Mouse (Mus musculus) liver, embryonic 12.5 days (tissue): ENCODE measurements around the gene Itgb1. TPM values are rescaled to one million over a fixed set of nuclear protein-coding genes. Genes with fewer than 3 reads are reported as not detected.

Experiments used
- ATAC-seq: fragments of 200-750 bp; cut with Nextera tagmentation; 2 replicates; pipeline ENCODE4 v1.8.0; 2017; ENCODE audit warnings: moderate number of reproducible peaks, mild to moderate bottlenecking, moderate library complexity
- H3K27ac ChIP-seq: fragments of 300-500 bp; sonication (generic); 2 replicates; pipeline ENCODE4 v1.5.1; 2016; ENCODE audit warnings: mild to moderate bottlenecking
- H3K27me3 ChIP-seq: fragments of 300-500 bp; sonication (generic); replicated peaks from 2 replicates; pipeline ENCODE4 v1.6.1; 2016; ENCODE audit warnings: mild to moderate bottlenecking, moderate library complexity
- H3K36me3 ChIP-seq: fragments of 300-500 bp; sonication (generic); 2 replicates; pipeline ENCODE4 v1.6.1; 2016; ENCODE audit warnings: mild to moderate bottlenecking, moderate library complexity
- H3K4me1 ChIP-seq: fragments of 300-500 bp; sonication (generic); 2 replicates; pipeline ENCODE4 v1.6.1; 2016
- H3K4me2 ChIP-seq: fragments of 300-500 bp; sonication (generic); 2 replicates; pipeline ENCODE4 v1.6.1; 2016; ENCODE audit warnings: mild to moderate bottlenecking, moderate library complexity
- H3K4me3 ChIP-seq: fragments of 300-500 bp; sonication (generic); 2 replicates; pipeline ENCODE4 v1.5.1; 2016; ENCODE audit warnings: mild to moderate bottlenecking, moderate library complexity
- H3K9ac ChIP-seq: fragments of 300-500 bp; sonication (generic); 2 replicates; pipeline ENCODE4 v1.6.1; 2016; ENCODE audit warnings: mild to moderate bottlenecking, moderate library complexity
- H3K9me3 ChIP-seq: fragments of 300-500 bp; sonication (generic); replicated peaks from 2 replicates; pipeline ENCODE4 v1.6.1; 2016; ENCODE audit warnings: mild to moderate bottlenecking, moderate library complexity
- WGBS: fragments of 180-500 bp; shearing (Covaris S2); methylation state at CpG from one replicate; pipeline ENCODE4 v1.1.7; 2016; ENCODE audit not compliant: insufficient replicate concordance; 5-methylcytosine and 5-hydroxymethylcytosine counted together
- polyA plus RNA-seq: library from polyadenylated mRNA; unstranded; fragments of >200 nt; fragmentation: Nextera tagmentation; extraction: Ambion mirVana; gene quantifications from 2 replicates; pipeline ENCODE4 v1.2.1, GENCODE M21; 2016

Itgb1 gene
- polyA plus RNA-seq, 1 experiment from 2014 or later, result 129 TPM

- Histone ChIP-seq H3K9me3 (no peaks in the 10 kb centered on the region), H3K4me3 (no peak overlapping the region; the same call in 1 of the 2 replicates), H3K9ac (no peak overlapping the region), H3K4me2 (peak overlapping the region; percentile 86), H3K4me1 (peaks cover 69% of the 10 kb centered on the region), H3K27ac (peak overlapping the region; percentile 72), H3K27me3 (no peaks in the 10 kb centered on the region), H3K36me3 (no peaks in the 10 kb centered on the region)
- 16% methylated on average over 3 of the region's 3 CpGs for WGBS
- ATAC-seq, result peak; percentile 46
Measured at GRCm38 (mm10) chr8:128688679-128689078, 3.2 kb downstream of the Itgb1 start.

DNA sequence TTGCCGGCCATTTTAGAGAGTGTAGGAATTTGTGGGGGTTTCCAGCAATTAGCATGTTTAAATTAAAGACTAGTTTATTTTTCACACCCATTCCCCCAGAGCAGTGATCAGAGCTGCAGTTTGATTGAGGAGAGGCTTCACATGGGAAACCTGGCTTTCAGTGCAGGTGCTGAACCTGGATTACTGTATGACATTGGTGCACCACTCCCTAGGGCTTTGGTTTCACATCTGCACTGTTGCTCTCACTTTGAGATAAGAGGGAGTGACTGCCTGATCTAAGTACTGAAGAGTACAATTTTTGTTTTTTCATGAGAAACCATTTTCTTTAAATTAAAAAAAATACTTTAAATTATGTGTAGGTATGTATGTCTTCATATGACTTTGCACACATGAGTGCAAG, 4.6 kb downstream of the Itgb1 start:
- H3K9ac ChIP-seq, result peak overlapping the region; percentile 49
- 77% methylated on average over 1 of the region's 1 CpGs for WGBS
- no peaks in the 10 kb centered on the region for H3K36me3 ChIP-seq
- H3K27ac ChIP-seq, result peak overlapping the region; percentile 73
- peak overlapping the region; percentile 17; the same call in 1 of the 2 replicates for H3K4me3 ChIP-seq
- no peaks in the 10 kb centered on the region for H3K9me3 ChIP-seq
- peaks cover 71% of the 10 kb centered on the region for H3K4me1 ChIP-seq
- H3K27me3 ChIP-seq, result no peaks in the 10 kb centered on the region
- peak; percentile 31 for ATAC-seq
- peak overlapping the region; percentile 50 for H3K4me2 ChIP-seq

DNA sequence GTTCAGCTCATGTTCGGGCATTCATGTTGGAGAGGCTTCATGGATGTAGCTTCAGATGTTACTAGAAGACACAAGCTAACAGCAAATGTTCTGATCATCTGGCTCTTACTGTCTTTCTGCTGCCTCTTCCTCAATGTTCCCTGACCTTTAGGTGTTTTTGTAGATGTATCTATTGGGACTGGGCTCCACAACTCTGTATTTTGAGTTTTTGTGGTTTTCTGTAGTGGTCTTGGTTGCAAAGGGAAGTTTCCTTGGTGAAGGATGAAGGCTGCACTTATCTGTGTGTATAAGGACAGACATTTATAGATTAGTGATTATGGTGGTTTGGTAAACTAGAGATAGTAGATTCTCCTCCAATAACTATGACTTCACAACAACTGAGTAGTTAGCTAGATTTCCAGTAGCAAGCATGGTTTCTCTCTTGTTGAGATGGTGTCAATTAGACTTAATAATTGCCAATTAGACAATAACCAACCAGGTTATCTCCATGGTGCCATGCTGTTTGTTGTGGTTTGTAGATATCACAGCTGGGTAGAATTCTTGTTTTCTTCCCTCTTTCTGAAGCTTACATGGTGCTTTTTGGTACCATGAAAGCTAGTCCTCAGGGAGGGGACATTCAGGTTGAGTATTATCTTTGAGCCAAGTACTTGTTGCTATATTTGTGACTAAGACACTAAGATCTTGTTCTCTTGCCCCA, 11.4 kb downstream of the Itgb1 start:
- no peak overlapping the region for H3K4me3 ChIP-seq
- peak overlapping the region; percentile 78 for H3K27ac ChIP-seq
- H3K4me2 ChIP-seq, result peak overlapping the region; percentile 48
- no peaks in the 10 kb centered on the region for H3K27me3 ChIP-seq
- H3K4me1 ChIP-seq, result peaks cover 84% of the 10 kb centered on the region
- 61% methylated on average over 1 of the region's 1 CpGs for WGBS
- peak; percentile 73 for ATAC-seq
- H3K36me3 ChIP-seq, result no peaks in the 10 kb centered on the region
- no peaks in the 10 kb centered on the region for H3K9me3 ChIP-seq
- no peak overlapping the region for H3K9ac ChIP-seq

DNA sequence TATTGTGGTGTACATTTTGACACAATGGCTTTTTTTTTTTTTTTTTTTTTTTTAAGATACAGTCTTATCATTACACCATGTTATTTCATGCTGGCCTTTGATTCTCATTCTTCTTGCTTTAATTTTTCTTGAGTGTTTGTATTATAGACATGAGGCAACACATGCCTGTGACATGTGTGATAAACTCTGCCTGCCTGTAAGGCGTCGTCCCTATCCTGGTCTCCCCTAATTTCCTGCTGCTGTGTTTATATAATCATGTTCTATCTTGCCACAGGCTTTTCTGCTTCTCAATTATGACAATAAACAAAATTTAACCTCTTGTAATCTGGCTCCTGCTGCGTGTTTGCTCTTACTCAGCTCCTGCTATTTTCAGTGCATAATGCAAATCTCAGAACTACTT, 12.5 kb downstream of the Itgb1 start:
- WGBS, result 47% methylated on average over 3 of the region's 3 CpGs
- Histone ChIP-seq H3K4me2 (no peak overlapping the region), H3K27ac (no peak overlapping the region), H3K4me1 (peaks cover 73% of the 10 kb centered on the region), H3K9me3 (no peaks in the 10 kb centered on the region), H3K27me3 (no peaks in the 10 kb centered on the region), H3K4me3 (no peak overlapping the region), H3K36me3 (no peaks in the 10 kb centered on the region), H3K9ac (no peak overlapping the region)
- no peak for ATAC-seq

DNA sequence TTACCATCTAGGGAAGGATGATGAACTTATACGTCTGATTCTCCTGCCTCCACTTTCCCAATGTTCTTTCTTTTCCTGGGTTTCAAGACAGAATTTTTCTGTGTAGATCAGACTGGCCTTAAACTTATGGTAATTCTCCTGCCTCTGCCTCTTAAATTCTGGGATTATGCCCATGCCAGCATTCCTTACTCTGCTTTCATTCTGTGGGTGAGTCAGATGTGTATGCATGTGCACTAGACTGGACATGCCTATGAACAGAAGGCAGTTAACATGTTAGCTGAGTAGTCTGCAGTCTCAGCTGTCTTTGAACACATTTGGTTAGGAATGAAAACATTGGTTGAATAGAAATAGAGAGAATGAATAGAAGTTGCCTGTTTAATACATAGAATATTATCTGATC, 18.9 kb downstream of the Itgb1 start:
- Histone ChIP-seq H3K36me3 (peaks cover 36% of the 10 kb centered on the region), H3K4me1 (peaks cover 29% of the 10 kb centered on the region), H3K4me3 (no peak overlapping the region), H3K27me3 (no peaks in the 10 kb centered on the region), H3K9ac (no peak overlapping the region), H3K4me2 (no peak overlapping the region), H3K27ac (no peak overlapping the region), H3K9me3 (no peaks in the 10 kb centered on the region)
- WGBS, result 83% methylated on average over 1 of the region's 1 CpGs
- no peak for ATAC-seq

- 93% methylated on average over 2 of the region's 2 CpGs for WGBS
- Histone ChIP-seq H3K9me3 (no peaks in the 10 kb centered on the region), H3K36me3 (peaks cover 40% of the 10 kb centered on the region), H3K4me1 (peaks cover 25% of the 10 kb centered on the region), H3K27me3 (no peaks in the 10 kb centered on the region), H3K4me3 (no peak overlapping the region), H3K27ac (no peak overlapping the region), H3K4me2 (no peak overlapping the region), H3K9ac (no peak overlapping the region)
- no peak for ATAC-seq
Measured at GRCm38 (mm10) chr8:128704836-128705235, 19.4 kb downstream of the Itgb1 start.

GRCm38 (mm10) chr8:128709261-128709660, 23.8 kb downstream of the Itgb1 start:
- H3K9ac ChIP-seq, result no peak overlapping the region
- H3K27ac ChIP-seq, result no peak overlapping the region
- peak; percentile 77 for ATAC-seq
- no peak overlapping the region for H3K4me2 ChIP-seq
- no peak overlapping the region for H3K4me3 ChIP-seq
- WGBS, result 36% methylated on average over 3 of the region's 3 CpGs
- H3K36me3 ChIP-seq, result peaks cover 85% of the 10 kb centered on the region
- H3K4me1 ChIP-seq, result peaks cover 10% of the 10 kb centered on the region
- H3K27me3 ChIP-seq, result no peaks in the 10 kb centered on the region
- H3K9me3 ChIP-seq, result no peaks in the 10 kb centered on the region

DNA sequence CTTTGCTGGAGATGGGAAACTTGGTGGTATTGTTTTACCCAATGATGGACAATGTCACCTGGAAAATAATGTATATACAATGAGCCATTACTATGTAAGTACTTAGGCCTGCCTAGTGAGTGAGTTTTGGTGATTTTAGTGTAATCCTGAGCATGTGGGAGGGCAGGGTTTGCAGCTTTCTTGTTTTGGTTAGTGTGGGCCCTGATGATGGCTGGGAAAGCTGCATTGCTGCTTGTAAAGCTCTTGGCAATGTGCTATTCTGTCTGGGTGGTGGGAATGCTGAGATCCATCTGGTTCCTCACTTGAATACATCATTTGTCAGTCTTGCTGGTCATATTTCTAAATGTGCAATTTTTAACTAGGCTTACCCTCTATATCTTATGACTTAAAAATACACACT, 30.7 kb downstream of the Itgb1 start:
- H3K4me2 ChIP-seq, result no peak overlapping the region
- H3K27me3 ChIP-seq, result no peaks in the 10 kb centered on the region
- no peaks in the 10 kb centered on the region for H3K9me3 ChIP-seq
- H3K36me3 ChIP-seq, result peaks cover 89% of the 10 kb centered on the region
- H3K4me3 ChIP-seq, result no peak overlapping the region
- no peak for ATAC-seq
- no peak overlapping the region for H3K9ac ChIP-seq
- H3K4me1 ChIP-seq, result peaks cover 5% of the 10 kb centered on the region; the same call in 1 of the 2 replicates
- no peak overlapping the region for H3K27ac ChIP-seq

DNA sequence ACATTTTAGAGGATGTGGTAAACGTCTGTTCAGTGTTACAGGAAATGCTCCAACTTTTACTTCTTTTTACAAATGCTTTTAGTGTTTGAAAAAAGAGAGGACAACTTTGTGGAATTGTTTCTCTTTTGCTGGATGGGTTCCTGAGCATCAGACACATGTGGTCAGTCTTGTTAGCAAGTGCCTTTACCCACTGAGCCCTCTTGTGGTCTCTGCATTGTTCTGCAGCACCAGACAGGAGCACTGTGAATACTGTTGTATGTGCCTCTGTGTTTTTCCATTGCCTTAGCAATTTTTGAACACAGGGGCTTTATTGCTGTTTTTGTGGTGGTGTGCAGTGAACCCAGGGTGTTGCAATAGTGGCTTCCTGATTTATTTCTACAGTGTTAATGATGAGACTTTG, 39.4 kb downstream of the Itgb1 start:
- Histone ChIP-seq H3K27me3 (no peaks in the 10 kb centered on the region), H3K4me3 (no peak overlapping the region), H3K9ac (no peak overlapping the region), H3K9me3 (no peaks in the 10 kb centered on the region), H3K27ac (no peak overlapping the region), H3K4me1 (peaks cover 5% of the 10 kb centered on the region; the same call in 1 of the 2 replicates), H3K4me2 (no peak overlapping the region), H3K36me3 (peaks cover 80% of the 10 kb centered on the region)
- ATAC-seq, result no peak
- WGBS, result 65% methylated on average over 1 of the region's 1 CpGs

- no peak for ATAC-seq
- 88% methylated on average over 1 of the region's 1 CpGs for WGBS
- Histone ChIP-seq H3K9ac (no peak overlapping the region), H3K4me2 (no peak overlapping the region), H3K4me3 (no peak overlapping the region), H3K9me3 (no peaks in the 10 kb centered on the region), H3K27ac (no peak overlapping the region), H3K4me1 (no peaks in the 10 kb centered on the region), H3K36me3 (peaks cover 83% of the 10 kb centered on the region), H3K27me3 (no peaks in the 10 kb centered on the region)
Measured at GRCm38 (mm10) chr8:128727213-128727612, 41.8 kb downstream of the Itgb1 start.

- whole genome bisulfite sequencing, result 78% methylated on average over 2 of the region's 2 CpGs
- H3K4me2 ChIP-seq, result no peak overlapping the region
- no peaks in the 10 kb centered on the region for H3K9me3 ChIP-seq
- H3K27me3 ChIP-seq, result no peaks in the 10 kb centered on the region
- no peak for ATAC-seq
- no peaks in the 10 kb centered on the region for H3K4me1 ChIP-seq
- no peak overlapping the region for H3K27ac ChIP-seq
- no peak overlapping the region for H3K4me3 ChIP-seq
- peaks cover 83% of the 10 kb centered on the region for H3K36me3 ChIP-seq
- no peak overlapping the region for H3K9ac ChIP-seq
Measured at GRCm38 (mm10) chr8:128732254-128732653, 46.8 kb downstream of the Itgb1 start.

- Histone ChIP-seq H3K27me3 (no peaks in the 10 kb centered on the region), H3K9ac (no peak overlapping the region), H3K27ac (no peak overlapping the region), H3K4me1 (no peaks in the 10 kb centered on the region), H3K9me3 (no peaks in the 10 kb centered on the region), H3K4me2 (no peak overlapping the region), H3K4me3 (no peak overlapping the region), H3K36me3 (peaks cover 83% of the 10 kb centered on the region)
- 65% methylated on average over 3 of the region's 3 CpGs for whole genome bisulfite sequencing
- ATAC-seq, result no peak
Measured at GRCm38 (mm10) chr8:128734118-128734517, 48.7 kb downstream of the Itgb1 start.

DNA sequence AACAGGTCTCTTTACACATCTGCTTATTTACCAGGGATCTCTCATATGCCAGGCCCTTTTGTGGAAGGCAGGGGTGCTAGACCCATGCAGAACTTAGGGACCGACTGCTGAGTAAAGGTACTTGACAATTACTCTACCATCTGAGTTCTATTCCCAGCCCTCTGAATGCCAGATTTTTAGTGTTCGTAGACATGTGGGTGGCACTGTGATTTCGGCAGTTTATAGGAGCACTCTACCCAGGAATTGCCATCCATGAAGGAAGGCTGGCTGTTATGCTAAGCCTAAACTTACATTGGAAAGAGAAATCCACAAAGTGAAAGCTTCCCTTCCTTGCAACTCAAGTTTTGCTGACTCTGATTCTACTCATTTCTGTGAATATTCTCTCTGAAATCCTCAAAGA, 50.2 kb downstream of the Itgb1 start:
- Histone ChIP-seq H3K36me3 (peaks cover 79% of the 10 kb centered on the region), H3K27ac (no peak overlapping the region), H3K4me2 (no peak overlapping the region), H3K4me3 (no peak overlapping the region), H3K9me3 (no peaks in the 10 kb centered on the region), H3K27me3 (no peaks in the 10 kb centered on the region), H3K4me1 (no peaks in the 10 kb centered on the region), H3K9ac (no peak overlapping the region)
- no peak for ATAC-seq
- 78% methylated on average over 3 of the region's 3 CpGs for WGBS
